Mouse (Mus musculus) MEL (cell line): Measurements from ENCODE around the gene Narf. TPM values are rescaled to one million over a fixed set of nuclear protein-coding genes. Genes with fewer than 3 reads are reported as not detected.

Source experiments
- DNase-seq: peaks from one replicate; pipeline ENCODE4 v3.0.0; 2011; ENCODE audit warnings: low read depth, low spot score
- H3K27ac ChIP-seq: 2 replicates; pipeline ENCODE4 v1.5.1; 2012; ENCODE audit warnings: low read depth, mild to moderate bottlenecking, control low read depth, low read length, moderate library complexity; ENCODE audit not compliant: control insufficient read depth
- H3K27me3 ChIP-seq, 2 experiments: fragments of 150-350 bp in 1 of 2; sonication (generic) in 1 of 2; 2 replicates each; pipeline ENCODE4 v1.6.1; 2012; ENCODE audit warnings: low read length in 2 of 2, mild to moderate bottlenecking in 2 of 2, improper control_type of control experiment in 1 of 2, moderate library complexity in 1 of 2; ENCODE audit not compliant: insufficient read depth in 2 of 2, control insufficient read depth in 1 of 2
- H3K36me3 ChIP-seq, 2 experiments: 2 replicates each; pipeline ENCODE4 v1.6.1; 2012 to 2014; ENCODE audit warnings: low read length in 2 of 2, improper control_type of control experiment in 1 of 2, inconsistent platforms in 1 of 2, mild to moderate bottlenecking in 1 of 2; ENCODE audit not compliant: insufficient read depth in 2 of 2, control insufficient read depth in 1 of 2
- H3K4me1 ChIP-seq, 2 experiments: fragments of 150-350 bp in 1 of 2; sonication (generic) in 1 of 2; 2 replicates each; pipeline ENCODE4 v1.6.1; 2012; ENCODE audit warnings: low read length in 2 of 2, improper control_type of control experiment in 1 of 2, mild to moderate bottlenecking in 1 of 2; ENCODE audit not compliant: insufficient read depth in 2 of 2, control insufficient read depth in 1 of 2
- H3K4me3 ChIP-seq, 2 experiments: fragments of 150-350 bp in 1 of 2; sonication (generic) in 1 of 2; 2 replicates each; pipeline ENCODE4 v1.5.1; 2012; ENCODE audit warnings: low read depth in 2 of 2, low read length in 2 of 2, mild to moderate bottlenecking in 2 of 2, moderate library complexity in 2 of 2, control low read depth in 1 of 2, improper control_type of control experiment in 1 of 2; ENCODE audit not compliant: control insufficient read depth in 1 of 2, insufficient read depth in 1 of 2
- H3K79me2 ChIP-seq: 2 replicates; pipeline ENCODE4 v1.6.1; 2012; ENCODE audit warnings: mild to moderate bottlenecking, low read length, moderate library complexity; ENCODE audit not compliant: control insufficient read depth, poor library complexity, insufficient read depth
- H3K9ac ChIP-seq: 2 replicates; pipeline ENCODE4 v1.6.1; 2012; ENCODE audit warnings: low read depth, mild to moderate bottlenecking, control low read depth, low read length, moderate library complexity; ENCODE audit not compliant: control insufficient read depth, poor library complexity, severe bottlenecking
- H3K9me3 ChIP-seq: fragments of 150-350 bp; sonication (generic); replicated peaks from 2 replicates; pipeline ENCODE4 v1.6.1; 2012; ENCODE audit warnings: mild to moderate bottlenecking, low read length, improper control_type of control experiment, moderate library complexity; ENCODE audit not compliant: insufficient read depth
- BHLHE40 ChIP-seq: IDR thresholded peaks from 2 replicates; pipeline ENCODE4 v1.6.1; 2012; ENCODE audit warnings: low read depth, mild to moderate bottlenecking, inconsistent platforms, low read length, improper control_type of control experiment, borderline replicate concordance
- CTCF ChIP-seq, 3 experiments: IDR thresholded peaks in 2 of 3; conservative IDR thresholded peaks in 1 of 3; 2 replicates each; pipeline ENCODE4 v1.5.1; 2011 to 2012; ENCODE audit warnings: low read length in 3 of 3, low read depth in 2 of 3, mild to moderate bottlenecking in 2 of 3, improper control_type of control experiment in 1 of 3, inconsistent platforms in 1 of 3, mixed read lengths in 1 of 3, moderate library complexity in 1 of 3; ENCODE audit not compliant: control insufficient read depth in 1 of 3, insufficient read depth in 1 of 3, poor library complexity in 1 of 3, severe bottlenecking in 1 of 3
- GABPA ChIP-seq: IDR thresholded peaks from 2 replicates; pipeline ENCODE4 v1.6.1; 2012; ENCODE audit warnings: low read depth, mild to moderate bottlenecking, inconsistent platforms, low read length, improper control_type of control experiment, moderate library complexity
- JUND ChIP-seq: IDR thresholded peaks from 2 replicates; pipeline ENCODE4 v1.6.1; 2011; ENCODE audit warnings: low read depth, mild to moderate bottlenecking, improper control_type of control experiment, low read length
- KAT2A ChIP-seq: conservative IDR thresholded peaks from 2 replicates; pipeline ENCODE4 v1.6.1; 2012; ENCODE audit warnings: low read depth, low read length, improper control_type of control experiment, inconsistent platforms
- MXI1 ChIP-seq: IDR thresholded peaks from 2 replicates; pipeline ENCODE4 v1.6.1; 2011; ENCODE audit warnings: mild to moderate bottlenecking, low read depth, low read length, improper control_type of control experiment
- NRF1 ChIP-seq: IDR thresholded peaks from 2 replicates; pipeline ENCODE4 v1.6.1; 2014; ENCODE audit warnings: low read depth, mild to moderate bottlenecking, inconsistent platforms, low read length, improper control_type of control experiment, moderate library complexity; ENCODE audit not compliant: poor library complexity, insufficient read depth, severe bottlenecking
- POLR2AphosphoS5 ChIP-seq: IDR thresholded peaks from 2 replicates; pipeline ENCODE4 v1.6.1; 2012; ENCODE audit warnings: low read depth, borderline replicate concordance, mild to moderate bottlenecking, inconsistent platforms, low read length, moderate library complexity, mixed read lengths
- SMC3 ChIP-seq: IDR thresholded peaks from 2 replicates; pipeline ENCODE4 v1.6.1; 2011; ENCODE audit warnings: low read depth, low read length, improper control_type of control experiment
- TBP ChIP-seq: IDR thresholded peaks from 2 replicates; pipeline ENCODE4 v1.8.0; 2011; ENCODE audit warnings: low read depth, low read length, improper control_type of control experiment
- TCF12 ChIP-seq: IDR thresholded peaks from 2 replicates; pipeline ENCODE4 v1.6.1; 2014; ENCODE audit warnings: low read depth, mild to moderate bottlenecking, inconsistent platforms, low read length, improper control_type of control experiment, moderate library complexity
- UBTF ChIP-seq: IDR thresholded peaks from 2 replicates; pipeline ENCODE4 v1.6.1; 2012; ENCODE audit warnings: low read depth, mild to moderate bottlenecking, inconsistent platforms, low read length, improper control_type of control experiment, moderate library complexity, borderline replicate concordance; ENCODE audit not compliant: insufficient read depth
- USF2 ChIP-seq, 2 experiments: IDR thresholded peaks; 2 replicates each; pipeline ENCODE4 v1.6.1; 2011 to 2012; ENCODE audit warnings: improper control_type of control experiment in 2 of 2, low read length in 2 of 2, borderline replicate concordance in 1 of 2, inconsistent platforms in 1 of 2, low read depth in 1 of 2, mild to moderate bottlenecking in 1 of 2; ENCODE audit not compliant: insufficient read depth in 1 of 2
- ZKSCAN1 ChIP-seq: IDR thresholded peaks from 2 replicates; pipeline ENCODE4 v1.6.1; 2012; ENCODE audit warnings: low read depth, mild to moderate bottlenecking, inconsistent platforms, low read length, improper control_type of control experiment, moderate library complexity
- ZNF384 ChIP-seq: IDR thresholded peaks from 2 replicates; pipeline ENCODE4 v1.6.1; 2012; ENCODE audit warnings: low read depth, mild to moderate bottlenecking, inconsistent platforms, low read length, improper control_type of control experiment
- polyA plus RNA-seq, 2 experiments: library from polyadenylated mRNA; stranded (reverse) in 1 of 2; unstranded in 1 of 2; fragments of >175 nt in 1 of 2; fragments of >200 nt in 1 of 2; gene quantifications; 2 replicates each; pipeline versions ENCODE4 v1.2.1 to v1.2.4; 2012; ENCODE audit warnings: low replicate concordance in 2 of 2, low read depth in 1 of 2; ENCODE audit not compliant: insufficient read length in 2 of 2, insufficient read depth in 1 of 2, missing spikeins in 1 of 2
- total RNA-seq: library from RNA; depleted of rRNA; stranded (reverse); fragments of 300-350 nt; gene quantifications from 2 replicates; pipeline ENCODE4 v1.2.3, GENCODE M21; 2012

Narf gene
- total and polyA plus RNA-seq, 3 experiments, result 31.9 to 44.9 TPM; not detected in 1

DNA sequence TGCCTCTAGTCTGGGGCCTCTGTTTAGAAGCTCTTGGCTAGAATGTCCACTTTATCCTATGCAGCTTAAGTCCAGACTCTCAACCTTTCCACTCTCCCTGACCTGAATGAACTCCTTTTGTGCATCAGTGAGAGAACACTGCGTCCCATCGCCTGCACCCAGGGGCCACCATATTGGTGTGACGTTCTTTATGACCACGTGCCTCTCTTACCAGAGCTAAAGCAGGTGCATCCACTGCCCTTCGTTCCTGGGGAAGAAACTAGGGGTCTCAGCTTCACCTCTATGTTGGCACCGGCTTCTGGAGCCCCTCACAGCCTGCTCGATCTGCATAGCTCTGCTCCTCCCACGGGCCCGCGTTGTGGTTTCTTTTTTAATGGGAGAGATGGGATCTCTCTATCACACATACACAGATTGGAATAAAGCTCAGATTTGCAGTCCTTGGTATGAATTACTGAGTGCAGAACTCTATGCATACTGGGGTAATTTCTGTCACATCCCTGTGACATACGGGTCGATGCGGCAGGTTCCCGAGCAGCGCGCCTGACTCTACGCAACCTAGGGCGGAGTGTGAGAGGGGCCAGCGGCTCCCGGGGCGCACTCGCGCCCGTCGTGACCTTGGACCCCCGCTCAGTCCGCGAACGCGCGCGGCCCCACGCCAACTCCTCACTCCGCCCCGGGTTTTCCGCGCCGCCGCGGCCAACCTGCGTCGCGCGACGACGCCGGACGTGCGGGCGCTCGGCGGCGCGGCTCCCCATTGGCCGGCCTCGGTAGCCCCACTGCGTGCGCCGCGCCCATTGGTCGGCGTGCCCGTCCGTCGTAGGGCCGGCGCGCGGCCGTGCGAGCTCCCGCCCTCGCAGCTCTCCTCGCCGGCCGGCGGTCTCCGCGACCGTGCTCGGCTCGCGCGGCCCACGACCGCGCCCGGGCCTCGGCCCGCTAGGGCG lies 22.4 kb downstream of the Narf start, which contains the start of gene Foxk2 (continued):
- TF ChIP-seq ZKSCAN1, result no peak
- 0 out of 4 replicates have a peak, but pooled peaks of 1 of the 2 experiments have one; percentile 39 for TF ChIP-seq USF2 (IDR thresholded peaks at IDR 0.05; ENCODE audit: borderline replicate concordance in 1 of 2, insufficient read depth in 1 of 2, low read depth in 1 of 2, low read length in 2 of 2)
- no peak; the same call in 1 of the 2 replicates for TF ChIP-seq KAT2A
- TF ChIP-seq MXI1, result peak; percentile 74
- TF ChIP-seq JUND, result no peak

DNA sequence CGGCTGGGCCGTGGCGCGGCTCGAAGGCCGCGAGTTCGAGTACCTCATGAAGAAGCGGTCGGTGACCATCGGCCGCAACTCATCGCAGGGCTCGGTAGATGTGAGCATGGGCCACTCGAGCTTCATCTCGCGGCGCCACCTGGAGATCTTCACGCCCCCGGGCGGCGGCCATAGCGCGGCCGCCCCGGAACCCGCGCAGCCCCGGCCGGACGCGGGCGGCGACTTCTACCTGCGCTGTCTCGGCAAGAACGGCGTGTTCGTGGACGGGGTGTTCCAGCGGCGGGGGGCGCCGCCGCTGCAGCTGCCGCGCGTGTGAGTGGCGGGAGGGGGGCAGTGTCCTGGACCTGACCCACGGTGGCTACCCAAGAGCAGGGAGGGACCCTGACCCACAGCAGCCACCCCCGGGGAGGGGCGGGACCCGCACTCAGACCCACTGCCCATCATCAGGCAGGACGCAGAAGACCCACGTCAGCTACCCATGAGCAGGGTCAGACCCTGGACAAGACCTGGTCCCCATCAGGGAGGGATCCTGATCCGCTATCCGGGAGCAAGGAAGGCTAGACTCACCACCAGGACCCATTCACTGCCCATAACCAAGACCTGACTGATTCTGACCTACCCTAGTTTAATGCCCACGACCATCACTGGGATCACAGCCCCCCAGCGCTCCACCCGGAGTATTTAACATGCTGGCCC lies 23.3 kb downstream of the Narf start:
- TF ChIP-seq UBTF (0 out of 2 replicates have a peak, but pooled peaks have one; percentile 79), JUND (no peak), NRF1 (no peak), GABPA (no peak), CTCF (IDR thresholded peaks at IDR 0.05 in 2 of 3, conservative IDR thresholded peaks at IDR 0.05 in 1 of 3; ENCODE audit: control insufficient read depth in 1 of 3, insufficient read depth in 1 of 3, low read depth in 2 of 3, low read length in 3 of 3, poor library complexity in 1 of 3, severe bottlenecking in 1 of 3) (0 out of 6 replicates have a peak, but pooled peaks of 1 of the 3 experiments have one; percentile 2)
- H3K9me3 ChIP-seq, result no peaks in the 10 kb centered on the region
- H3K27ac ChIP-seq, result peak overlapping the region; percentile 48; the same call in 1 of the 2 replicates
- no peaks in the 10 kb centered on the region for H3K27me3 ChIP-seq
- peak; percentile 44 for DNase-seq
- peaks cover 5 to 12% of the 10 kb centered on the region in 2 experiments for H3K4me1 ChIP-seq
- peaks cover 47% of the 10 kb centered on the region for H3K79me2 ChIP-seq
- H3K36me3 ChIP-seq, result peaks cover 11 to 20% of the 10 kb centered on the region in 2 experiments
- peak overlapping the region; percentile 96 for H3K9ac ChIP-seq
- peak overlapping the region; percentile 64 to 95 for H3K4me3 ChIP-seq

DNA sequence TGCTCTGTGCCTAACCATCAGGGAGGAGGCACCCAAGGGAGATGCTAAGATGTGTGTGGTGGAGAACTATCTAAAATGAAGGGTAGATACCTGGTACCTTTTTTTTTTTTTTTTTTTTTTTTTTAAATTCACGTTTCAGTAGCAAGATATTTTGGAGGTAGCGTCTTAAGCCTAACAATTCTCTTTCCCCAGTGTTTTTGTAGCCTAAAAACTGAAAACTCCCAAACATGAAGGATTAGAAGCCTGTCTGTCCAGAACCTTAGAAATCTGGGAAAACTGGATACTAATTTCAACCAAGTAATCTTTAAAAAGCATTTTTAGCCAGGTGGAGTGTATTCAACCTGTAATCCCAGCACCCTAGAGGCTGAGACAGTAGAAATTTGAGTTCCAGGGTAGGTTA lies 24.0 kb downstream of the Narf start:
- peaks cover 11 to 20% of the 10 kb centered on the region in 2 experiments for H3K36me3 ChIP-seq

More for the DNA sequence above, 24.0 kb downstream of the Narf start:
- TF ChIP-seq ZKSCAN1 (no peak), POLR2AphosphoS5 (no peak), BHLHE40 (no peak), ZNF384 (peak; percentile 59; the same call in 1 of the 2 replicates), JUND (no peak), SMC3 (no peak), TBP (no peak), TCF12 (no peak)
- Histone ChIP-seq H3K4me3 (peak overlapping the region; percentile 64 to 95), H3K27me3 (no peaks in the 10 kb centered on the region), H3K9ac (peak overlapping the region; percentile 96), H3K79me2 (peaks cover 50% of the 10 kb centered on the region), H3K27ac (no peak overlapping the region), H3K9me3 (no peaks in the 10 kb centered on the region), H3K4me1 (peaks cover 5 to 12% of the 10 kb centered on the region in 2 experiments)
- no peak for DNase-seq
